Mouse (Mus musculus) kidney, adult 8-10 months (tissue): ENCODE measurements at regions not wholly inside any gene's neighbourhood (a gene's known extent, or its start where the extent isn't known, plus 50 kb on each side); places are given as distances from the start of the nearest gene placed in this dataset.

Experiments
- DNase-seq, 2 experiments: peaks; one replicate each; pipeline ENCODE4 v3.0.0; 2022

DNA sequence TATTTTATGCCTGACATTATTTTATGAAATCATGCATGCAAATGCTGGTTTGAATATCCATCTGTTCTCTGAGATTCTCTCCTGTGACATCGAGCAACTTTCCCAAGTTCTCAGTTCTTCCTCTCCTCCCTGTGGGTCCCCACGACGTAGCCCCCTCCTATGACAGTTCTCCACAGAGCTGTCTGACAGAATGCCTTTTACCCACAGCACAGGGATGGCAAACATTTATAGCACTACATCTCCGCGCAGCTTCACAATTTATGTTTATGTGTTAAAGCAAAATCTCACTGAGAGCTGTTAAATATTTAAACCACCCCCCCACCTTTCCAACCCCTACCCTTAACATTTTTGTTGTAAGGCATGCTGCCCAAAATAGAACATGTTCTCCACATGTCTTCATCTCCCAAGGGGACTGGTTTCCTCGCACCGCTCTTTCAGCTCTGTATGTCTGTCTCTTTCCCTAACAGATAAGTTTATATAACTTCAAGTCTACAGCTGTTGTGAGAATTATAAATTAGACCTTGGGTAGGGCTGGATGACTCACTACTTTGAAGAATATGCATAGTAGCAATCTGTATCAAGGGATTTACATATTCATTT lies 63.5 kb upstream of the Ndst3 start:
- no peak for DNase-seq

DNA sequence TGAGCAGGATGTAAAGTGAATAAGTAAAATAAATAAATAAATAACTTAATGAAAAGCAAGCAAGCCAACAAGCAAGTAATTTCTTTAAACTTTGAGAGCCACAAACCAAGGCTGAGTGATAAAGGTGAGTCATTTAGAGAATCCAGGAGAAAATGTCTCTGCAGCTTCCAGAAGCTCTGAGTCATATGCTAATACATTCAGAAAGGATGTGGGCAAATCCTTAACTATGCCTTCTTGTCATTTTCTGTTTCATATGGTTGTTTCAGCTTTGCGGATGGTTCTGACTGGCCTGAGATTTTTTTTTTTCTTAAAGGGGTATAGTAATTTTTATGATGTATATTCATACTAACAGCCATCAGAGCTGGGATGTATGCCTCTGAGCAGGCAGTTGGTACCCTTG lies 64.3 kb upstream of the Ndst3 start:
- DNase-seq: no peak

DNA sequence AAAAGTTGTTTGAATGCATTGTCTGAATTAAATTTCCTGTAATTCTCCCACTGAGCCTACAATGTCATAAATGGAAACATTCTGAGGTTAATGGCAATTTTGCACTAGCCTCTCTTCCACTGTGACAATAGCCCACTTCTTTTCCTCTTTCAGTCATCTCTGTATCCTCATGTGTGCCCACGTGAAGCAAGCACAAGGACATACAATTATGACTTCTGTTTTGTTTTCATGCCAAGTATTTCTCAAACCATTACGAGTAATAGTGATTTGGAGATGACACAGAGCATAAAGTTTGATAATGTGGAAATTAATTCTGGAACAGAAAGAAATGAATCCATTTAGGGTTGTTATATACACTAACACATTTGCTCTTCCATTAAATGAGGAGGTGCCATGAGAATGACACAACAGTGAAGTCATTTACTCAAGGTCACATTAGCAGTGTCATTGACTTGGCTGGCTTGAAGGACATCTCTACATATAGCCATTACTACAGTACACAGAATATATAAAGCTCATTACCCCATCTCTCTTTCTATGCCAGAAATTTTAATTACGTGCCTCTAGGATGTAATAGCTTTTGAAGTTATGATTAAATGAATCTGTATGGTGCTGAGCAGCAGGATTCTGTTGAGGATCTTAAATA lies 75.4 kb upstream of the Ndst3 start:
- no peak for DNase-seq

DNA sequence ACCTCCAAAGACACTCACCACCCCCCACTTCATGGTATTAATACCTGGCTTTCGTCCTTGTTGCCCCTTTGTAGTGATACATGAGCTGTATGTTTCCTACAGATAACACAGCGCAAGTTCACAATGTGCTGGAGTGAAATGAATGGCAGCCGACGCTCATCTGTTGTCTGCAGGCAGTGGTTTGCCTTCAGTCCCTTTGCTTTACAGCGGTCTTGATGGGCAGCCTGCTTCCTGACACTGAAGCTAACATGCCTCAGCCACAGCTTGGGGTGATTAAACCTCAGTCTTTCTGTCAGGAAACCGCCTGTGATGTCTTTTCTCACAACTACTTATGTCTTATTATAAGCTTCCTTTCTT lies 75.9 kb upstream of the Ndst3 start:
- no peak for DNase-seq

DNA sequence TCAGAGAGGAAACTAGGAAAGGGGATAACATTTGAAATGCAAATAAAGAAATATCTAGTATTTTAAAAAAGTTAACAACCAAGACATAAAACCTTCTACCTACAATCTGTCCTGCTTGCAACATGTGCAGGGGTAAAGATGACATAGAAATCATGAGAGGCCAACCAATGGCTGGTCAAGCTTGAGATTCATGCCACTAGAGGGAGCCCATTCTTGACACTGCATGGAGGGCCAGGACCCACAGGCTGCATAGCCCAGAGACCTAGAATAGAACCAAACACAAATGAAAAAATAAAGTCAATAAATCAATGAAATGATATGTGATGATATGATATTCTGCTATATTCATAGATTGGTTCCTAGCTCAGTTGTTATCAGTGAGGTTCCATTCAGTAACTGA lies 89.9 kb upstream of the Ndst3 start:
- no peak for DNase-seq

DNA sequence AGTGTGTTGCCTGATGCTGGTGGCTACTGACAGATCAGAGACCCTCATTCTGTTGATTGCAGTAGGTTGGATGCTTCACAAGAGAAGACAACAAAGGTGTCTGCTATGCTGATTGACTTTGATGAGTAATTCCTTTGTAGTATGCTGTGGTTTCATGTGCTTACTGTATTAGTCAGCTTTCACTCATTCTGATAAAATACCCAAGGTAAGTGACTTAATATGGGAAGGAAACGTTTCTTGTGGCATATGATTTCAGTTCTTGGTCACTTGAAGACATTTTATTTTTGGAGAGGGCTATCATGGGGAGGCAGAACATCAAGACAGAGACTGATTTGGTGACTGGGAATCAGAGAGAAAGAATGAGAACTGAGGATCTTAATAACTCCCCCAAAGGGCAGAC lies 90.9 kb upstream of the Ndst3 start:
- no peak for DNase-seq

DNA sequence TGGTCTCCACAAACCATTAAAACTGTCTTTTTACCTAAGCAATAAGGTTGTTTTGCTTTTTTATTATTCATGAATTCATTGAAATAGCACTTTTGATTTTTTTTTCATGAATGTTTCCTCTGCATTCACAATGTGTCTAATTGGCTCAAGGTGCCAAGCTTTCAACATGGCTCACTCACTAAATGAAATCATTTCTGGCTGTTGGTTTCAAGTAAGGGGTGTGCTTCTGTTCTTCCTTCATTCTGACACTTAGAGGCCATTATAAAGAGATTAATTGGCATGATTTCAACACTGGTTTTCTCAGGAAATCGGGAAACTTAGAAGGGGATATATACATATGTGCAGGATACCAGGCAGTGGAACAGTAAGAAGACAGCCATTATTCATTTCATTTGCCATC lies 93.5 kb upstream of the Ndst3 start:
- no peak for DNase-seq

DNA sequence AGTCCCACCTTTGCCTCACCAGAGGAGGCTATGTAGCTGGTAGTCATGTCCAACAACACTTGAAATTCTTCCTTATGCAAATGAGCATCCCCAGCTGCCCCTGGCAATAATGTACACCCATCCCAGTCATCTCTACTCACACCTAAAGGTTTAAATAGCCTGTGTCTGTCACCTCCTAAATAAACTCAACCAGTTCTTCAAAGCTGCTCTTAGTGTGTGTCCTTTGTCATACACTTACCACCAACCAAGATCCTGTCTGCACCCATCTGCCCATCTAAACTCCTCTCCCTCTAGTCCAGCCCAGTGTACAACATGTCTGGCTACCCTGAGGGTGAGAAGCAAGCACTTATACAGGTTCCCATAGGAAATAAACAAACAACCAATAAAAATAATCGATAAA lies 103.4 kb upstream of the Ndst3 start:
- DNase-seq: no peak

DNA sequence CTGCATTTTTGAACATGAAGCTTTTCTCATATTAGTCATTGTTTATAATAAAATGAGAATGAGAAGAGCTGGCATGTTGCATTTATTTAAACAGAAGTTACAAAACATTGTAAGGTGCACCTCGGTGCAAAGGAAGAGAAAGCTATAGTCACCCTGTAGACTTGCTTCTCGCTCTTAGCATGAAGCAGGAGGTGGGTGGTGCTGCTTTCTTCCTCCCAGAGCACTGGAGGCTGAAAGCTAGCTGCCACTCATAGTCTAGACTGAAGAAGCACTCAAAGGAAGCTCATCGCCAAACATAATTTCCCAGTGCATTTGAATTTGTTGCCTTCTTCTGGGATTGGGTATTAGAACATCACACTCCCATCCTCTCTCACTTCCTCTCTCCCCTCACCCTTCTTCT lies 114.7 kb upstream of the Ndst3 start:
- no peak for DNase-seq

DNA sequence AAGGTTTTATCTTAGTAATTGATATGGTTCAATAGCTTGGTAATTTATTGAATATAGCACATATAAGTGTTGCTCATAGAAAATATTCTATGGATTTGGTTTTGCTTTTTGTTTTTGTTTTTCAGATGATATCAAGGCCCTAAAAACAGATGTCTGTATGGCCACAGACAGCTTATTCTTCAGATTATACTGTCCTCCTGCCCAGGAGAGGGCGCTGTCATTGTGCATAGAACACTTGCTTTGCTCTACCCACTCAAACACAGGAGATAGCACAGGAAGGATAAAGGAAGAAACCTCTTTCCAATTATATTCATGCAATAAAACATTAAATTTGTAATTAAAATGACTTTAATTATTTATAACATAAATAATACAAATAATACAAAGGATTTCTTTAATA lies 115.4 kb upstream of the Ndst3 start:
- DNase-seq: peak in 1 of 2 experiments; percentile 2

DNA sequence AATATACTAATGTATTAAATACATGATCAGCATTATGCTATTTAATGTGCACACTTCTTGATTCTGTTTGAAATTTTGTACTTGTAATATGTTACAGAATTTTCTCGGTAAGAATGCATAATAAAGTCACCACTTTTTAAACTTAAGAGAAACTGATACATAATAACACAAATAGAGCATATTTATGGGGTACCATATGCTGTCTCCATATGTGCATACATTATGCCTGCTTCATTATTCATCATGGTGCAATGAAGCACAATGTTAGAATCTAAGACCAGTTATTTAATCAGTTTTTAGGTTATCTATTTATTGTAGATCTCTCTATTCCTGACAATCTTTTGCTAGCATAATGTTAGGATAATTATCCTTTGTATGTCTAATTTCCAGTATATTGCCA lies 115.9 kb upstream of the Ndst3 start:
- DNase-seq: no peak

DNA sequence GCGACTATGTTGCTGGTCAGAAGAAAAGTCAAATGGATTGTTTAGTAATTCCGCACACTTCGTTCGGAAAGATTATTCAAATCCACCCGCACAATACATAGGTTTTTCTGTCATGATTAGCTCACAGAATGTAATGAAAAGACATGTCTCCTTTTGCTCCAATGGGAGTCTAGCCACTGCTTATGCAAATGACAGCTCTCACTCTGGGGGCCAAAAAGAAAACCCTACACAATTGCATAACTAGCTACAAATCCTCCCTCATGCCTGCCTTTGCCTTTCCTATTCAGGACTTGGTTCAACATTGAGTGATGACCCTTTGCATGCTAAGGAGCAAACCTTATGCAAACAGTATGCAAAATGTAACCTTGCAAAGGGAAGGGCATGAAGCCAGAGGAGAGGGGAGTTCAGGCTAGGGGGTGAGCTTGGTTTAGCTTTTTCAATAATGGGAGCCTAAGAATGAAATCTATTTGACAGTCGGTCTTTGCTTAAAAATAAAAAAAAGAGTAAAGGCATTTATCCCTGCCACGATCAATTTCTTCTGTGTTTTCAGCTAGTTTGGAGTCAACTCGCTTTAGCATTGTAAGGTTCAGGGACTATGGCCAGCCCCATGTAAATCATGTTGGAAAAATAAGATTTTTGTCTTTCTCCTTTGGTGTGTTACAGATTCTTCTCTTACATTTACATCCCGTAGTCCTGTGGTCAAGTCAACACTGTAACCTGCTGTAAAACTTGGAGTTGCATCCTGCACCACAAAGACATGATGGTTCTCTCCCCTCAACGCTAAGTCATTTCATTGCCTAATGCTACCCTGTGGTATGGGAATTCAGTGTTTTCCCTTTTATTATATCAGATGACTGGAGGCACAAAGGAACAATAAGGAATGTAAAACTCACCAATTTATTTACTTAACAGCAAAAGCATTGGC lies 119.6 kb upstream of the Ndst3 start:
- no peak for DNase-seq

DNA sequence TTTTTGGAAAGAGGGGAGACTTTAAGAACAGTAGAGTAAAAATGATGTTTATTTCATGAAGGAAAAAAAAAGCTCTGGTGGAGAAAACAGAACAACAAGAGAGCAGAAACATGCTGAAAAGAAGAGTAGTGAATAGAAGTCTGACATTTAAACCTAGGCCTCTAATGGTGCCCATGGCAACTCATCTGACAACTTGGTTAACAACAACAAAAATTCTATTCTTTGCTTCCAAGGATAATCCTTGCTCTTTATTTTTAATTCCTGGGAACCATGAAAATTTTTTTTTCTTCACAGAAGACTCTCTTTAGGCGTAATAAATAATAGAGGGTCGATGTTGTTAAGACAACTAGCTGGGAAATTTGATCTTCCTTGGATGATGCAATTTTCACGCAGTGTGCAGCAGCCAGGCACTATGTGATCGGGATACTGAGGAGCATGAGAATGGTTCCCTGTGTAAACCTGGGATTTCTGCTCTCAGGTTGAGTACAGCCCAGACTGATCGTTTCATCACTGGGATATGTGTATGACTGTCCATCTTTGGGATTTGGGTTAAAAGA lies 120.4 kb upstream of the Ndst3 start:
- no peak for DNase-seq

DNA sequence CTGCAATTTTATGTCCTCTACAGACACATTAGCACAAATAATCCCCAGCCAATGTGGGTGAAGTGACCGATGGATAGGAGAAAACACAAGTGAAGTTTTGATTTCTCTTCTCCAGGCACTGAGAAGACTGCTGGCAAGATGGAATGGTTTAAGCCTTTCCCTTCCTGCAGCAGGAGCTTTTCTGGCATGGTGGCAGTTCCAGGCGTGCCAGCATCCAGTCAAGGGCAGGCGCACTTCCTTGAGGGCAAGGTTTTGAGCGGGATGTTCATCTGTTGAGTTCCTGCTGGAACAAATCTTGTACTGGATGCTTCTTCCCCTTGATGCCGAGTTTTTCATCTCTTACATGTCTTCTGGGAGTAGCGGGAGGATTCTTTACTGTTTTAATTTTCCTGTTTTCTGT lies 138.1 kb upstream of the Ndst3 start:
- no peak for DNase-seq

DNA sequence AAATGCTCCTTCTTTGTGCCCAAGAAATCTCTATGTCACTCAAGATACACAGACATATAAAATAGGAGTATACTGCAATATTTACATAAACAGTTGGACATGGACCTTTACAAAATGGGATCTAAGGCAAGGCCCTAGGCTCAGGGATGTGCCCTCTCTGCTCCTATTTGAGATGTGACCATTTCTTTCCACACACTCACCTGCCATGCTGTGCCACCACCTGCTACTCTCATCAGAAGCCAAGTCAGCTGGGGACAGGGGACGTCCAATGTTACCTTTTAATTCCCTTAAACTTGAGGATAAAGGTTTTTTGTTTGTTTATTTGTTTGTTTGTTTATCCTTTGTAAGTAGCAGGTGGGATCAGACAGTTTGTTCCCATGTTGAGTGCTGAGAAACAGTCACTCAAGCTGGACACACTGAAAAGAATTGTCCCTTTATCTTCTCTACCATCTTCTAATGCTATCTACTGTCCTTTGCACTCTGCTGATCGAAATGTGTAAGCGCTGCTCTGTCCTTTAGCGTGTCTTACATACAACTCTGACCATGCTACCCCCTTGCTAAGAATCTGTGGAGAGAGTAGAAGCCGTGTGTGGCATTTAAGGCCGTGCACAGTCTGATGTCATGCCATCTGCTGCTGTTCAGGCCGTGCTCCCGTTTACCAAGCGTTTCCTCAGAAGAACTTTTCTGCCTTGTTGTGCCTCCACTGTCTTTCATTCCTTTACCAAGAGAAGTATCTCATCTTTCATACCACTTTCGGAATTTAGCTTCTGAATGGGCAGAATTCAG lies 147.9 kb upstream of the Ndst3 start:
- no peak for DNase-seq

DNA sequence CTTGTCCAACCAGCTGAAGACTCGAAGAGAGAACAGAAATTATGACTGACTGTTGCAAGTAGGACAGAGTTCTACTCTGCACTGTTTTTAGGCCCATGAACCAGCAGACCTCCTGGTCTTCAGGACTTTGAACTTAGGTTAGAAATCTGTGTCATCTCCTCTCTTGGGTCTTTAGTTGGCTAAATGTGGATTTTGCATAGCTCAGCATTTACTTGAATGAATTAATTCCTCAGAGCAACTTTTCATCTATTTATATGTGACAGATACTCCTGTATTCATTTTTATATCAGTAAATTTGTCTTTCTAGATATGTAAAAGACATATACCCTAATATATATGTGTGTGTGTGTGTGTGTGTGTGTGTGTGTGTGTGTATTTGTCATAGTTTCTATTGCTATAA lies 155.9 kb upstream of the Ndst3 start:
- no peak for DNase-seq

DNA sequence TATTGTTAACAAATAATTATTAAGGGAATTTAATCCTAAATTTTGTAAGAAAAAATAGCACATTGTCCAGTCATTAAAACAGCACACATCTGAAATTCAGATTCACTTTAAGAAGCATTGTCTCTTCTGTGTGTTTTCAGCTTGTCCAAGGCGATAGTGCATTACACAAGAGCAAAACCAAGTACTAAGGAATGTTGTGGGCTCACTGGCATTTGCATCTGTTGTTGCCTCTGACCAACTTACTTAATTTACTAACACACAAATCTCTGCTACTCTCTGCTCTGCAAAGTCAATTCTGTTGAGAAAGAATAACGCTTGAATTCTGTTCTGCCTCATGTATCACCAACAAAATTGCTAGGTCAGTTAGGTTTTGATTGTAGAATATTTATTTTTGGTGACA lies 158.0 kb upstream of the Ndst3 start:
- DNase-seq: no peak

DNA sequence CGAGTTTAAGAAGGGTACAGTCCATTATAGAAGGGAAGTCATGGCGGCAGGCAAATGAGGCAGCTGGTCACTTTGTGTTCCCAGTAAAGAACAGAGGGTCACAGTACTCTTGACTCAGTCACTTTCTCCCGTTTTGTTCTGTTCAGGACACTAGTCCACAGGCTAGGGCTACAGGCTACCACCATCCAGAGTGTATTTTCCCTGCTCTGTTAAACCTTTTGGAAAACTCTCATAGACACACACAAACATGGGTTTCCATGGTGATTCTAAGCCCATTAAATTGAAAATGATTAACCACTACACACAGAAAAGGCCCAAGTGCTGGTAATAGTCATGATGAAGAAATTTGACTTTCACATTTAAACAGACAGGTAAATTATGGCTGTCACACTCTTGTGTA lies 162.2 kb upstream of the Ndst3 start:
- DNase-seq: no peak

DNA sequence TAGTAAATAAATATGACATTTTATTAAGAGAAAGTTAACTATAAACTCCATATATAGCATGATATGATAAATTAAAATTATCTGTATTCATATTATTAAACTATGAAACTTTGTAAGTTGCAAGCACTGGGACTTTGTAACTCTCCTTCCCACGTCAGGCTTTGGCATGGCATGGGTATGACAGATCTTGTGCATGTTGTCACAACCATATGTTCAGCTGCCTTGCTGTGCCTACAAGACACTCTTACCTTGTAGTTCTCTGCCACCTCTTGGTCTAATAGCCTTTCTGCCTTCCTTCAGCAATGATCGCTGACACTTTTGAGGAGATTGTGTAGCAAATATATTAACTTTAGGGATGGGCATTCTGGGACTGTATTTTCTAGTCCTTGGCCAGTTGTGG lies 183.1 kb upstream of the Ndst3 start:
- DNase-seq: no peak

DNA sequence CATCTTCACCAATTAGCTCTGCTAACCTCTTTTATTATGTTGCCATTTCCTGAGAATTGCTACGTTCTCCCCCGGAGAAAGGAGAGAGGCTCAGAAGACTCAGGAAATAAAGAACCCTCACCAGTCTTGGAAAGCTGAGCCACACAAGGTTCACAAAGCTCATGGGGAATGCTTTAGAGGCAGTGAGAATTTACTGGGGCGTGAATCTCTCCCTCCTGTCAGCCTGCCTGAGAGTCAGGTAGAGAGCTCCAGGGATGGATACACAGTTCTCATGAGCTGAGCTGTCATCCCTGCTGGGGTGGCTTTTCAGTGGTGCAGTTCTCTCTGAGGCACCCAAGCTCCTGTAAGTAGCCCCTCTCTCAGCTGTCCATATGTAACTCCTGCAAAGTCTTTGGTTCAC lies 203.0 kb upstream of the Ndst3 start:
- DNase-seq: no peak

DNA sequence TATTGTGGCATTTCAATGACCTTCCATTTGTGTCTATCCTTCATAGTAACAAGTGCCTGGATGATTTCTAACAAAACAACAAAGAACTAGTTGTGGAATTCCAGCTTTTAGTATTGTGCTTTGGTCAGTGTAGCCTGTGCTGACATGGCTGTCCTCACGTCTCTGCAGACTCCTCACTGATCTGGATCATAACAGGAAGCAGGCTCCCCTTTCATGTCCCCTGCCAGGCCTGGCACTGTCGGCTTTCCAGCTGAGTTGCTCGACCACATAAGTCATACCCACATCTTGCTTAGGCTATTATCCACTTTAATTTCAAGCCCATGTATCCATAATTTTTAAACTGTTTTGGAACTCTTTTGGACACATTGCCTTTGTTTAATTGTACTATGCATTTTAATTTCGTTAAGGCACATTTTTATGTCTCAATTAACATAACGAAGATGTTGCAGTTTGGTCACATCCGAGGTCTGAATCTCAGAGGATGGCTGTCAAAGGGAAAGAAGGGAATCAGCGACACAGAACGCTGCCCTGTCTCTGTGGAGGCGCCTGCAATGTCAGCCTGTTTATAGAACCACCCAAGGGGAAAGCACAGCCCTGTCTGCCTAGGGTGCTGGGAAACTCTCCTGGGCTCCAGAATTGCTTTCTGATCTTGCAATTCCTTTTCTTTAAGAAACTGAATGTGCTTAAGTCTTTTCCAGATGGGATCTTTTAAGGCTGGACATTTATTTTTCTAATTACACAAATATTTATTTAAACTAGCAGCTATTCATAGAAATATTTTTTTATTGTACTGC lies 215.5 kb upstream of the Ndst3 start:
- no peak for DNase-seq

DNA sequence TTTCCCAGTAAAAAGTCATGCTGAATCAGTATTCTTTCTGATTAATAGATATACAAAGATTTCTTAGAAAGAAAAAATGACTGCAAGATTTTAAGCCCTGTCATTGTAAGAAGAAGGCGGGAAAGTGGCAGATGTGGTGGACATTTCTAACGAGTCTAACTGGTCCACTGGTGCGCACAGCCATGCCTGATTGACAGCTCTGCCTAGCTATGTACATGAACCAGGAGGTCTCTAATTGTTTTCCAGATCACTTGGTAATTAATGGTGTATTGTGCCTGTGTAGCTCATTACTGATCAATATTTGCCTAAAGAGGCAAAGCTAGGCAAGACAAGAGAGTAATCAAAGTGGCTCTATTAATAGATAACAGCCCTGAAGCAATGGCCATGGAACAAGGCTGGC lies 227.5 kb upstream of the Ndst3 start:
- no peak for DNase-seq
